Mouse (Mus musculus) thymus, adult 2 months (tissue): ENCODE measurements at regions not wholly inside any gene's neighbourhood (a gene's known extent, or its start where the extent isn't known, plus 50 kb on each side); places are given as distances from the start of the nearest gene placed in this dataset.

Source experiments
- DNase-seq: peaks from one replicate; pipeline ENCODE4 v3.0.0; 2021
- H3K27ac ChIP-seq: fragments of 200-500 bp; 2 replicates; pipeline ENCODE4 v1.5.1; 2012; ENCODE audit warnings: low read length, control low read depth; ENCODE audit not compliant: control insufficient read depth, insufficient read depth
- H3K27me3 ChIP-seq: fragments of 200-500 bp; 2 replicates; pipeline ENCODE4 v1.6.1; 2012; ENCODE audit warnings: mild to moderate bottlenecking, low read length, moderate library complexity, mixed read lengths; ENCODE audit not compliant: control insufficient read depth, insufficient read depth
- H3K36me3 ChIP-seq: fragments of 200-500 bp; 2 replicates; pipeline ENCODE4 v1.6.1; 2012; ENCODE audit warnings: mild to moderate bottlenecking, low read length, moderate library complexity; ENCODE audit not compliant: control insufficient read depth, insufficient read depth
- H3K4me1 ChIP-seq: fragments of 200-500 bp; replicated peaks from 2 replicates; pipeline ENCODE4 v1.6.1; 2012; ENCODE audit warnings: low read length; ENCODE audit not compliant: control insufficient read depth, insufficient read depth
- H3K4me3 ChIP-seq: fragments of 200-500 bp; 2 replicates; pipeline ENCODE4 v1.5.1; 2012; ENCODE audit warnings: mild to moderate bottlenecking, low read length, control low read depth, moderate library complexity; ENCODE audit not compliant: control insufficient read depth, insufficient read depth
- CTCF ChIP-seq: fragments of 200-500 bp; IDR thresholded peaks from 2 replicates; pipeline ENCODE4 v1.5.1; 2012; ENCODE audit warnings: mild to moderate bottlenecking, control low read depth, low read length, moderate library complexity, borderline replicate concordance; ENCODE audit not compliant: control insufficient read depth, poor library complexity, insufficient read depth; ENCODE audit errors: extremely low read depth
- POLR2A ChIP-seq: fragments of 200-500 bp; IDR thresholded peaks from 2 replicates; pipeline ENCODE4 v1.6.1; 2012; ENCODE audit warnings: mild to moderate bottlenecking, low read length, control low read depth, moderate library complexity; ENCODE audit not compliant: control insufficient read depth, poor library complexity, insufficient read depth; ENCODE audit errors: extremely low read depth
- WGBS: fragments of 180-500 bp; shearing (Covaris S2); methylation state at CpG from one replicate; pipeline ENCODE4 v1.1.7; 2018; 5-methylcytosine and 5-hydroxymethylcytosine counted together

DNA sequence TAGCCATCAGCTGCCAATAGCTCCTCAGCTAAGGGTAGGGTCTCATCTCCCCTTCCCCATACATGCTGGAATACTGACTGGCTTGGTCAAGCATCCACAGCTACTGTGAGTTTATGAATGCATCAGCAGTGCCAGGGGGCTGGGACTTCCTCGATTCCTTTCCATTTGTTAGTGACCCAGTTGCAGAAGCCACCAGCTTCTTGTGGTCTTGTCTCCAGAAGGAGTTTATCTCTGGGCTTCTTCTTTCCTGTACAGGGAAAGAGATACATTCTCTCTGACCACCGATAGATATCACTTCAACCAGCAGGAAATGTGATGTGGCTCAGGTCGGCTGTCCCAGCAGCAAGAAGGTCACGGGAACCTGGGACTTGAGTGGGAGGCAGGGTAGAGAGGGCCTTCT is 127.0 kb downstream of the 9530068E07Rik start:
- Histone ChIP-seq H3K4me1 (peaks cover 4% of the 10 kb centered on the region), H3K27me3 (no peaks in the 10 kb centered on the region), H3K4me3 (no peak overlapping the region), H3K27ac (no peak overlapping the region), H3K36me3 (no peaks in the 10 kb centered on the region)
- 30% methylated on average over 4 of the region's 4 CpGs for WGBS
- no peak for DNase-seq
- TF ChIP-seq POLR2A (no peak), CTCF (no peak)

- no peak for DNase-seq
- H3K4me1 ChIP-seq: peaks cover 4% of the 10 kb centered on the region
- WGBS: 64% methylated on average over 2 of the region's 2 CpGs
Observed at GRCm38 (mm10) chr11:52523671-52524070, 127.4 kb downstream of the 9530068E07Rik start.

DNA sequence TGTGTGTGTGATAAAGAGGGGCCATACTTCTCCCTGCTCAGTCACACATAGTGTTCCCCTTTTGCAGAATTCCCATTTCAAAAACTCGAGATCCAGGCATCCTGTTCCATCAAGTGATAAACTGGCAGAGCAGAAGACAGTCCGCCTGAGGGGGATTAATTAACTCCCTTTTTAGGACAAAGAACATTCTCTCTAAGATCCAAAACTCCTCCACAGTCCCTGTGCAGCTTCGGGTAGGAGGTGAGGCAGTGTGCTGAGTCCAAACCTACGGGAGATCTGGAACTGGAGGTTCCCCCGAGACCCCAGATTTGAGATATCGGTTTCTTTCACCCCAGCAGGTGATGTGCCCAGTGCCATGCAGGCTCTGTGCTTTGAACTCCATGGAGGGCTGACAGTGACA is 129.2 kb downstream of the 9530068E07Rik start:
- no peaks in the 10 kb centered on the region for H3K36me3 ChIP-seq
- TF ChIP-seq POLR2A: no peak
- no peak for TF ChIP-seq CTCF
- no peaks in the 10 kb centered on the region for H3K27me3 ChIP-seq
- DNase-seq: no peak
- peaks cover 4% of the 10 kb centered on the region for H3K4me1 ChIP-seq
- H3K4me3 ChIP-seq: no peak overlapping the region
- 45% methylated on average over 6 of the region's 6 CpGs for WGBS
- no peak overlapping the region for H3K27ac ChIP-seq

More at GRCm38 (mm10) chr11:52523671-52524070, 127.4 kb downstream of the 9530068E07Rik start:
- TF ChIP-seq CTCF: no peak
- H3K36me3 ChIP-seq: no peaks in the 10 kb centered on the region
- no peaks in the 10 kb centered on the region for H3K27me3 ChIP-seq
- H3K27ac ChIP-seq: no peak overlapping the region
- H3K4me3 ChIP-seq: no peak overlapping the region

DNA sequence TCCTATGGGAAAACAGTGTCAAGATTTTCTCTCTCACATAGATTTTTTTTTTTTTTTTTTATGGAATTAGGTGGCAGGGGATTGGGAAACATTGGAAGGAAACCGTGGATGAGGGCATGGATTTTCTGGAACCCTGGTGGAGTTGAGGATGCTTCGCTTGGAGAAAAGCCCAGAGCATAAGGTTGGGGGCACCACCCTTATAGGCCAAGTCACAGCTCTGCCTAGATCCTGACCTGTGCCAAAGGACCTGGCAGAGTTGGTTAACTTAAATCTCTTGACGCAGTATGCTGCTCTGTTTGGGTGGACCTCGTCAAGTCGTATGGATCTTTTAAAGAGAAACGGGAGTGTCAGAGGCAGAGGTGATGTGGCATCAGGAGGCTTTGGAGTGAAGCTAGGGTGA is 130.1 kb downstream of the 9530068E07Rik start:
- Histone ChIP-seq H3K4me3 (no peak overlapping the region), H3K27me3 (no peaks in the 10 kb centered on the region), H3K4me1 (peaks cover 4% of the 10 kb centered on the region), H3K36me3 (no peaks in the 10 kb centered on the region), H3K27ac (no peak overlapping the region)
- TF ChIP-seq CTCF: no peak
- no peak for TF ChIP-seq POLR2A
- WGBS: 84% methylated on average over 6 of the region's 6 CpGs
- DNase-seq: no peak

DNA sequence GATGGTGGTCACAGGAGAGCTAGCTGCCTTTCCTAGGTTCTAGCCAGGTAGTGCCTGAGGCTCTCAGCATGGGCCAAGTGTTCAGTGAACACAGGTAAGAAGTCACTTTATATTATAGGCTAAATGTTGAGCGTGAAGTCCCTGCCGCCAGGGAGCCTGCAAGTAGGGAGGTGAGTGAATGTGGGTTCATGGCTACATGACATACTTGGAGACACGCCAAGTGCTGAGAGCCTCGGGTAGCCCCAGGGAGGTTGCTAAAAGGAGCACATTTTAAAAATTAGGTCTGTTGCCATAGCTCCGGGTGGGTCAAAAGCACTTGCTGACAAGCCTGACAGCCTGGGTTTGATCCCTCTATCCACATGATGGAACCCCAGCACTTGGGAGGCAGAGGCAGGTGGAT is 137.2 kb downstream of the 9530068E07Rik start:
- Histone ChIP-seq H3K4me1 (no peaks in the 10 kb centered on the region), H3K36me3 (no peaks in the 10 kb centered on the region), H3K27ac (no peak overlapping the region), H3K27me3 (no peaks in the 10 kb centered on the region), H3K4me3 (no peak overlapping the region)
- DNase-seq: no peak
- TF ChIP-seq CTCF (no peak), POLR2A (no peak)
- WGBS: 74% methylated on average over 5 of the region's 5 CpGs

DNA sequence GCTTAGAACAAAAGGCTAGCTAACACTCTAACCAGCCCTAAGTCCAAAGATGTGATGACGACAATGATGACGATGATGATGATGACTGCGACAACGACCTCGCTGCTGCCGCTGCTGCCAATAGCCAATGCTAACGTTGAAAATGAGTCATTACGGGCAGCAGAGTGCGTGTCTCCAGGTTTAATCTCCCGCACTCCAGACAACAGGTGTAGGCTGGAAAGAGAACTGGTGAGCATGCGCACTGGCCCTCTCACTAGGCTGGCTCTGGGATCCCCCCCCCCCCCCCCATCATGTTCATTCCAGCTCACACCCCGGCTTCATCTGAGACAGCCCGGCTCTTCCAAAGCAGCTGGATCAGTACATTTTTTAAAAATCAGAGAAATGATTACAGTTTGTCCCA is 138.4 kb downstream of the 9530068E07Rik start:
- TF ChIP-seq POLR2A: no peak
- H3K27me3 ChIP-seq: no peaks in the 10 kb centered on the region
- no peaks in the 10 kb centered on the region for H3K36me3 ChIP-seq
- H3K4me3 ChIP-seq: no peak overlapping the region
- 93% methylated on average over 13 of the region's 13 CpGs for WGBS
- DNase-seq: no peak
- H3K4me1 ChIP-seq: no peaks in the 10 kb centered on the region
- no peak overlapping the region for H3K27ac ChIP-seq

DNA sequence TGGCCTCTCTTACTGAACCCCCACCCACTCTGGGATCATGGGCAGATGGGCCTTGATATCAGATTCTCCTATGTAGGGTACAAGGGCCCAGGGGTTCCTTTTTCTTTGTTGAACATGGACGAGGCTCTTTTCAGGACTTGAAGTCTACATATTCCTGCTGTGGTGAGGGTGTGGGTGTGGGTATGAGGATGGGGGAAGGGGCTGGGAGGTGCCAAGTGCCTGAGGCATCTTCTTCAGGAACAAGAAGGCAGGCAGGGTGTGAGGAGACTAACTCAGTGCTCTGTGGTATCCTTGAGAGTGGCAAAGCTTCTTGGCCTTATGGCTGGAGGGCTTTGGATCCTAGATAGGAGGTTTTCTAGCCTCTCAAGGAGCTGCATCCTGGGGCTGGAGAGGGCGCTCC is 140.0 kb downstream of the 9530068E07Rik start:
- no peaks in the 10 kb centered on the region for H3K27me3 ChIP-seq
- WGBS: 83% methylated on average over 2 of the region's 2 CpGs
- TF ChIP-seq POLR2A: no peak
- no peak for TF ChIP-seq CTCF

DNA sequence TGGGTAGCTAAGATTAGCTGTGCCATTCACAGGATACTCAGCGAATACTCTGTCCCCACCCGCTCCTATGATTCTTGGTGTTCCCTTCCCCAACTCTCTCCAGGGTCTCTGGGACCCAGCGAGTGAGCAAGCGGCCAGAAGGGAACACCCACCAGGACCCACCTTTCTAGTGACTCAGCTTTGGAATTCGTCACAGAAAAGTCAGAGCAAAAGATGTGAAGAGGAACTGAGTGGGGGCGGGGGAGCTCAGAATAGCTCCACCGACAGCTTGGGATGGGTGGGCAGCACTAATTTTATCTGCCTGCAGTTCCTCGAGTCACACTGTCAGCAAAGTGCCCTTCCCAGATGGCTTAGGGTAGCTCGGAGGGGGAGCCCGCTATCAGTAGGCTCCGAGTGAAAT is 140.6 kb downstream of the 9530068E07Rik start:
- H3K4me1 ChIP-seq: no peaks in the 10 kb centered on the region
- DNase-seq: no peak
- no peak overlapping the region for H3K27ac ChIP-seq
- no peak overlapping the region for H3K4me3 ChIP-seq
- no peak for TF ChIP-seq CTCF
- no peak for TF ChIP-seq POLR2A
- WGBS: 82% methylated on average over 11 of the region's 11 CpGs
- H3K27me3 ChIP-seq: no peaks in the 10 kb centered on the region
- no peaks in the 10 kb centered on the region for H3K36me3 ChIP-seq

More for the DNA sequence above, 140.0 kb downstream of the 9530068E07Rik start:
- Histone ChIP-seq H3K4me3 (no peak overlapping the region), H3K36me3 (no peaks in the 10 kb centered on the region), H3K27ac (no peak overlapping the region), H3K4me1 (no peaks in the 10 kb centered on the region)
- DNase-seq: no peak
